Mouse (Mus musculus): Measurements from ENCODE around the gene Rspo1. TPM values are rescaled to one million over a fixed set of nuclear protein-coding genes. Genes with fewer than 3 reads are reported as not detected.

The Rspo1 gene
- polyA plus RNA-seq, 1 experiment from 2014 or later = 7.4 TPM

- no peaks in the 10 kb centered on the region for H3K27me3 ChIP-seq (ENCODE audit: control insufficient read depth, insufficient read depth, low read depth, low read length)
- H3K4me2 ChIP-seq (ENCODE audit: low read depth, low read length) = no peak overlapping the region
- H3K36me3 ChIP-seq (ENCODE audit: control insufficient read depth, insufficient read depth, low read length) = no peaks in the 10 kb centered on the region
- H3K9ac ChIP-seq (ENCODE audit: low read length) = no peak overlapping the region
- H3K4me3 ChIP-seq (ENCODE audit: low read length) = no peak overlapping the region
- H3K4me1 ChIP-seq (replicated peaks; ENCODE audit: control insufficient read depth, insufficient read depth, low read length) = peaks cover 13% of the 10 kb centered on the region
- no peaks in the 10 kb centered on the region for H3K9me3 ChIP-seq (ENCODE audit: control insufficient read depth, low read length)
- 39% methylated on average over 10 of the region's 10 CpGs for WGBS
- peak; percentile 77 for ATAC-seq (ENCODE audit: low read depth)
- peak overlapping the region; percentile 53 for H3K27ac ChIP-seq (ENCODE audit: low read length)
These were observed 35.2 kb upstream of the Rspo1 start for GRCm38 (mm10) chr4:124951036-124951433.

DNA sequence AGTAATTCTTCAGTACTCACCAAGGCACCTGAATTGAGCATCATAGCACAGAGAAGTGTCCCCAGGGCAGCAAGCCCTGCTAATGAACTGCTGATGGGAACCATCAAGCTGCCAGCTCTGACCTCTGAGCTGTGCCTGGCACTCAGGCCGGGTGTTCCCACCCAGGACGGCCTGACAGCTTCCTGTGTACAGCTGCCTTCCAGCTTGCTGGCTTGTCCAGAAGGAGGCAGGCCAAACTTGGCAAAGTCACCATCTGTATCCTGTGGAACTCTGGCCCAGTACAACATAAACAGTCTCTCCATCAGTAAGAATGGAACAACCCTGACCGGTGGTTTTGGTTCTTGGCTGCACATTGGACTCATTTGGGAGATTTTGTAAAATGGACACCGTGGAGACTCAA is 32.7 kb upstream of the Rspo1 start:
- Histone ChIP-seq H3K4me1 (replicated peaks; ENCODE audit: control insufficient read depth, insufficient read depth, low read length) (peaks cover 13% of the 10 kb centered on the region), H3K9me3 (ENCODE audit: control insufficient read depth, low read length) (no peaks in the 10 kb centered on the region), H3K27ac (ENCODE audit: low read length) (no peak overlapping the region), H3K4me3 (ENCODE audit: low read length) (no peak overlapping the region), H3K9ac (ENCODE audit: low read length) (no peak overlapping the region), H3K27me3 (ENCODE audit: control insufficient read depth, insufficient read depth, low read depth, low read length) (no peaks in the 10 kb centered on the region), H3K36me3 (ENCODE audit: control insufficient read depth, insufficient read depth, low read length) (no peaks in the 10 kb centered on the region), H3K4me2 (ENCODE audit: low read depth, low read length) (no peak overlapping the region)
- WGBS = 32% methylated on average over 4 of the region's 4 CpGs
- ATAC-seq (ENCODE audit: low read depth) = peak; percentile 70

DNA sequence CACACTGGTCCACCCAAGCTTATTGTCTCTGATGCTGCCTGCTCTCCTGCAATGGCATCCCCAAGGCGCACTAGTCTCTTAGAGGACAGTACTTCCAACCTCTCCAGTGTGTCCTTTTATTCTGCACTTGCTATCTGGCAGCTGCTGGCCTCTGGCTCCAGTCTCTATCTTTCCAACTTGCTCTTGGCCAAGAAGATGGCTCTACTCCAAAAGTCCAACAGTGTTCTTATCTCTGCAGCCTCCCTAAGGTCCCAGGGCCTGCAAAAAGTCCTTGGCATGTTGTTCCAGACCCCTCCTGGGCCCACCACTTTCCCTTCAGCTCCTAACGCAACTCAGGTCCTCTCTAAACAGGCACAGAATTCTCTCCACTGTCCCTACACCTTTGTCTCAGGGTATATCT is 28.9 kb upstream of the Rspo1 start:
- Histone ChIP-seq H3K36me3 (ENCODE audit: control insufficient read depth, insufficient read depth, low read length) (no peaks in the 10 kb centered on the region), H3K4me1 (replicated peaks; ENCODE audit: control insufficient read depth, insufficient read depth, low read length) (peaks cover 12% of the 10 kb centered on the region), H3K9ac (ENCODE audit: low read length) (no peak overlapping the region), H3K27ac (ENCODE audit: low read length) (no peak overlapping the region), H3K4me3 (ENCODE audit: low read length) (no peak overlapping the region), H3K9me3 (ENCODE audit: control insufficient read depth, low read length) (no peaks in the 10 kb centered on the region), H3K27me3 (ENCODE audit: control insufficient read depth, insufficient read depth, low read depth, low read length) (no peaks in the 10 kb centered on the region), H3K4me2 (ENCODE audit: low read depth, low read length) (no peak overlapping the region)
- ATAC-seq (ENCODE audit: low read depth) = no peak
- WGBS = 63% methylated on average over 2 of the region's 2 CpGs

- H3K4me3 ChIP-seq (ENCODE audit: low read length) = no peak overlapping the region
- peak; percentile 86 for ATAC-seq (ENCODE audit: low read depth)
- no peak overlapping the region for H3K4me2 ChIP-seq (ENCODE audit: low read depth, low read length)
- H3K27ac ChIP-seq (ENCODE audit: low read length) = no peak overlapping the region
- 37% methylated on average over 11 of the region's 11 CpGs for WGBS
- no peaks in the 10 kb centered on the region for H3K9me3 ChIP-seq (ENCODE audit: control insufficient read depth, low read length)
- H3K9ac ChIP-seq (ENCODE audit: low read length) = no peak overlapping the region
- peaks cover 3% of the 10 kb centered on the region; the same call in 1 of the 2 replicates for H3K4me1 ChIP-seq (replicated peaks; ENCODE audit: control insufficient read depth, insufficient read depth, low read length)
- H3K27me3 ChIP-seq (ENCODE audit: control insufficient read depth, insufficient read depth, low read depth, low read length) = no peaks in the 10 kb centered on the region
- H3K36me3 ChIP-seq (ENCODE audit: control insufficient read depth, insufficient read depth, low read length) = no peaks in the 10 kb centered on the region
These were observed 27.2 kb upstream of the Rspo1 start for GRCm38 (mm10) chr4:124959062-124959461.

DNA sequence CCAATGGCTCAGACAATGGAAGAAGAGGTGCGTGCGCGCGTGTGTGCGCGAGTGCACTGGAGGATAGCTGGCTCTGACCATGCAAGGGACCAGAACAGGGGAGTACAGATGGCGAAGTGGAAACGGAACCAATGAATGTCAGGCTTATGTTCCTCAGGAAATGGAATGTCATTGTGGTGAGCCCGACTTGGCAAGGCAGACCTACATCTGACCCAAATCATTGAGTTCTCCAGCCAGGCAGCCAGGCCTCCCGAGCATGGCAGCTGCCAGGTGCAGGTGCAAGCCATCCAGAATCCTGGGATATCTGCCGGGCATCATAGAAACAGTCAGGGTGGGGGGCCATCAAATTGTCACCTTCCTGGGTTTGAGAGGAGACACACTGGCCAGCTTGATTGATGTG is 25.3 kb upstream of the Rspo1 start:
- no peak overlapping the region for H3K27ac ChIP-seq (ENCODE audit: low read length)
- no peak for ATAC-seq (ENCODE audit: low read depth)
- H3K4me1 ChIP-seq (replicated peaks; ENCODE audit: control insufficient read depth, insufficient read depth, low read length) = peaks cover 3% of the 10 kb centered on the region; the same call in 1 of the 2 replicates
- no peaks in the 10 kb centered on the region for H3K36me3 ChIP-seq (ENCODE audit: control insufficient read depth, insufficient read depth, low read length)
- 85% methylated on average over 11 of the region's 11 CpGs for WGBS
- no peaks in the 10 kb centered on the region for H3K27me3 ChIP-seq (ENCODE audit: control insufficient read depth, insufficient read depth, low read depth, low read length)
- no peaks in the 10 kb centered on the region for H3K9me3 ChIP-seq (ENCODE audit: control insufficient read depth, low read length)
- H3K4me3 ChIP-seq (ENCODE audit: low read length) = no peak overlapping the region
- no peak overlapping the region for H3K9ac ChIP-seq (ENCODE audit: low read length)
- no peak overlapping the region for H3K4me2 ChIP-seq (ENCODE audit: low read depth, low read length)

GRCm38 (mm10) chr4:124962576-124962975 is 23.7 kb upstream of the Rspo1 start:
- H3K4me3 ChIP-seq (ENCODE audit: low read length) = no peak overlapping the region
- ATAC-seq (ENCODE audit: low read depth) = no peak
- H3K36me3 ChIP-seq (ENCODE audit: control insufficient read depth, insufficient read depth, low read length) = no peaks in the 10 kb centered on the region
- no peak overlapping the region for H3K4me2 ChIP-seq (ENCODE audit: low read depth, low read length)
- no peaks in the 10 kb centered on the region for H3K27me3 ChIP-seq (ENCODE audit: control insufficient read depth, insufficient read depth, low read depth, low read length)
- no peak overlapping the region for H3K9ac ChIP-seq (ENCODE audit: low read length)
- H3K4me1 ChIP-seq (replicated peaks; ENCODE audit: control insufficient read depth, insufficient read depth, low read length) = peaks cover 3% of the 10 kb centered on the region; the same call in 1 of the 2 replicates
- no peak overlapping the region for H3K27ac ChIP-seq (ENCODE audit: low read length)
- no peaks in the 10 kb centered on the region for H3K9me3 ChIP-seq (ENCODE audit: control insufficient read depth, low read length)
- WGBS = 25% methylated on average over 11 of the region's 11 CpGs

GRCm38 (mm10) chr4:124964912-124965599 is 21.2 kb upstream of the Rspo1 start:
- Histone ChIP-seq H3K36me3 (ENCODE audit: control insufficient read depth, insufficient read depth, low read length) (no peaks in the 10 kb centered on the region), H3K27me3 (ENCODE audit: control insufficient read depth, insufficient read depth, low read depth, low read length) (no peaks in the 10 kb centered on the region), H3K4me2 (ENCODE audit: low read depth, low read length) (no peak overlapping the region), H3K9me3 (ENCODE audit: control insufficient read depth, low read length) (no peaks in the 10 kb centered on the region), H3K4me3 (ENCODE audit: low read length) (no peak overlapping the region), H3K27ac (ENCODE audit: low read length) (no peak overlapping the region), H3K4me1 (replicated peaks; ENCODE audit: control insufficient read depth, insufficient read depth, low read length) (no peaks in the 10 kb centered on the region), H3K9ac (ENCODE audit: low read length) (no peak overlapping the region)
- 15% methylated on average over 8 of the region's 8 CpGs for WGBS
- 0 out of 2 replicates have a peak, but pooled peaks have one; percentile 12 for ATAC-seq (ENCODE audit: low read depth)

- Histone ChIP-seq H3K4me3 (ENCODE audit: low read length) (no peak overlapping the region), H3K9ac (ENCODE audit: low read length) (no peak overlapping the region), H3K27me3 (ENCODE audit: control insufficient read depth, insufficient read depth, low read depth, low read length) (no peaks in the 10 kb centered on the region), H3K4me1 (replicated peaks; ENCODE audit: control insufficient read depth, insufficient read depth, low read length) (no peaks in the 10 kb centered on the region), H3K36me3 (ENCODE audit: control insufficient read depth, insufficient read depth, low read length) (no peaks in the 10 kb centered on the region), H3K4me2 (ENCODE audit: low read depth, low read length) (no peak overlapping the region), H3K27ac (ENCODE audit: low read length) (no peak overlapping the region), H3K9me3 (ENCODE audit: control insufficient read depth, low read length) (no peaks in the 10 kb centered on the region)
- no peak for ATAC-seq (ENCODE audit: low read depth)
- 57% methylated on average over 6 of the region's 6 CpGs for WGBS
These were observed 17.5 kb upstream of the Rspo1 start for GRCm38 (mm10) chr4:124968711-124969110.

DNA sequence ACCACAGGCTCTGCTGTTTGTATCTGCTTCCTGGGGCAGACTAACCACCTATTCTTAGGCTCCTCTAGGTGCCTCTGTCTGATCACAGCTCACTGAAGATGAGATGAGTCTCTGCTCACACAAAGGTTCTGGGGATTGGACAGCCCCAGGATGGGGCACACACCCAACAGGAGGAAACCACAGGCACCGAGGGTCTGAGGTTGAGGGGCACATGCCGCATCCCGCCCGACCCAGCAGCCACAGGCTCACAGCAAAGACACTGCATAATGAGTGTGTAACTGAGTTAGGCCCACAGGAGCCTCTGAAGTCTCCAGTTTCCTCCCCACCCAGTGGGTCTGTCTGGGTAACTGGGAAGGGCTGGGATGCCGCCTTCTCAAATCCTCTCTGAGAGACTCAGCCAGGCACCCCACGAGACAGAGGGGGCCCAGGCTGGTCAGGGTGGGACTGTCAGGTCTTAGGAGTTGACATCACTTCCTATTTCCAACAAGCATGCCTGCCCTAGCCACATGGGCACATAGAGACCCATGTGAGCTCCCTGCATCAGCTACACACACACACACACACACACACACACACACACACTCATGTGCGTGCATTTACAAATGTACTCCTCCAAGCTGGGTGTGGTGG is 16.9 kb upstream of the Rspo1 start:
- H3K4me3 ChIP-seq (ENCODE audit: low read length) = no peak overlapping the region
- H3K9me3 ChIP-seq (ENCODE audit: control insufficient read depth, low read length) = no peaks in the 10 kb centered on the region
- H3K27ac ChIP-seq (ENCODE audit: low read length) = no peak overlapping the region
- H3K4me1 ChIP-seq (replicated peaks; ENCODE audit: control insufficient read depth, insufficient read depth, low read length) = no peaks in the 10 kb centered on the region
- no peaks in the 10 kb centered on the region for H3K27me3 ChIP-seq (ENCODE audit: control insufficient read depth, insufficient read depth, low read depth, low read length)
- no peaks in the 10 kb centered on the region for H3K36me3 ChIP-seq (ENCODE audit: control insufficient read depth, insufficient read depth, low read length)
- no peak overlapping the region for H3K9ac ChIP-seq (ENCODE audit: low read length)
- no peak for ATAC-seq (ENCODE audit: low read depth)
- WGBS = 65% methylated on average over 7 of the region's 7 CpGs
- no peak overlapping the region for H3K4me2 ChIP-seq (ENCODE audit: low read depth, low read length)

All from lung, embryonic 16.5 days (tissue).